8 mouse cellular contexts compared by ENCODE assay signal in genomic region chr2:127363696-127364095, GRCm38 (mm10). TPM values are rescaled to one million over a fixed set of nuclear protein-coding genes. Genes with fewer than 3 reads are reported as not detected.
DNase-seq lines count a peak whose midpoint lies in the region; ATAC-seq and TF ChIP-seq lines count a peak whose summit lies in the region.

No protein-coding gene starts in this region.

- no peak for ATAC-seq in intestine, postnatal 0 days
- no peak for ATAC-seq in liver, postnatal 0 days

- TF ChIP-seq CTCF in intestine, postnatal 0 days (IDR thresholded peaks at IDR 0.05; ENCODE audit: low read depth): no peak
- no peak for TF ChIP-seq CTCF in liver, postnatal 0 days (IDR thresholded peaks at IDR 0.05; ENCODE audit: low read depth)

- no peaks in the 10 kb centered on the region for H3K36me3 ChIP-seq in embryonic facial prominence, embryonic 10.5 days (replicated peaks)
- H3K36me3 ChIP-seq in intestine, postnatal 0 days (ENCODE audit: control insufficient read depth, insufficient read depth): no peaks in the 10 kb centered on the region
- H3K36me3 ChIP-seq in liver, postnatal 0 days (replicated peaks; ENCODE audit: insufficient read depth, low read length): no peaks in the 10 kb centered on the region

- no peaks in the 10 kb centered on the region for H3K9me3 ChIP-seq in embryonic facial prominence, embryonic 10.5 days
- no peaks in the 10 kb centered on the region for H3K9me3 ChIP-seq in intestine, postnatal 0 days (ENCODE audit: control insufficient read depth)
- no peaks in the 10 kb centered on the region for H3K9me3 ChIP-seq in liver, postnatal 0 days (ENCODE audit: low read length)

- H3K9ac ChIP-seq in intestine, postnatal 0 days (ENCODE audit: low read depth, low read length): no peak overlapping the region
- H3K9ac ChIP-seq in liver, postnatal 0 days (replicated peaks): peak overlapping the region; percentile 42

- H3K27me3 ChIP-seq in embryonic facial prominence, embryonic 10.5 days (replicated peaks; ENCODE audit: low read depth, poor library complexity, severe bottlenecking): peaks cover 88% of the 10 kb centered on the region
- H3K27me3 ChIP-seq in intestine, postnatal 0 days (replicated peaks; ENCODE audit: control insufficient read depth, insufficient read depth, low read length): peaks cover 51% of the 10 kb centered on the region
- H3K27me3 ChIP-seq in liver, postnatal 0 days (ENCODE audit: insufficient read depth, low read length): peaks cover 45% of the 10 kb centered on the region

- WGBS in embryonic facial prominence, embryonic 10.5 days: 6% methylated on average over 20 of the region's 20 CpGs
- WGBS in intestine, postnatal 0 days: 5% methylated on average over 20 of the region's 20 CpGs
- 8% methylated on average over 20 of the region's 20 CpGs for WGBS in liver, postnatal 0 days (ENCODE audit: insufficient replicate concordance)

- H3K4me3 ChIP-seq in embryonic facial prominence, embryonic 10.5 days: peak overlapping the region; percentile 56
- H3K4me3 ChIP-seq in intestine, postnatal 0 days (ENCODE audit: low read depth, low read length): peak overlapping the region; percentile 44
- peak overlapping the region; percentile 50 for H3K4me3 ChIP-seq in liver, postnatal 0 days (ENCODE audit: low read depth, low read length)

- H3K4me1 ChIP-seq in embryonic facial prominence, embryonic 10.5 days: peaks cover 15% of the 10 kb centered on the region
- H3K4me1 ChIP-seq in intestine, postnatal 0 days (replicated peaks; ENCODE audit: control insufficient read depth, insufficient read depth, low read length): no peaks in the 10 kb centered on the region
- H3K4me1 ChIP-seq in liver, postnatal 0 days (ENCODE audit: insufficient read depth): peaks cover 14% of the 10 kb centered on the region

- peak; percentile 53 to 56 for DNase-seq in cerebellum, postnatal 14 days
- no peak for DNase-seq in cerebellum, adult 8-10 months
- DNase-seq in embryonic facial prominence, embryonic 10.5 days (ENCODE audit: low spot score): peak; percentile 25
- no peak for DNase-seq in liver, postnatal 0 days
- DNase-seq in embryo, embryonic 10.5 days (ENCODE audit: low spot score): no peak
- no peak for DNase-seq in Muller cell, postnatal 12 days (ENCODE audit: inconsistent ontology term)
- DNase-seq in ovary, postnatal 14 days (ENCODE audit: low spot score): no peak

- H3K27ac ChIP-seq in embryonic facial prominence, embryonic 10.5 days (replicated peaks): no peak overlapping the region
- no peak overlapping the region for H3K27ac ChIP-seq in intestine, postnatal 0 days (ENCODE audit: low read depth, low read length)
- H3K27ac ChIP-seq in liver, postnatal 0 days (ENCODE audit: low read depth): 0 out of 2 replicates have a peak overlapping the region, but pooled peaks have one; percentile 11

- H3K4me2 ChIP-seq in intestine, postnatal 0 days (replicated peaks; ENCODE audit: low read depth): peak overlapping the region; percentile 73
- peak overlapping the region; percentile 82 for H3K4me2 ChIP-seq in liver, postnatal 0 days (ENCODE audit: low read depth, low read length)

- no peak for TF ChIP-seq EP300 in liver, postnatal 0 days (IDR thresholded peaks at IDR 0.05; ENCODE audit: low read depth)

RNA-seq across cellular contexts. Expression of gene Adra2b, which starts 0.7 kb away (rescaled TPM):
- polyA plus RNA-seq in embryonic facial prominence, embryonic 10.5 days (2016; fragmentation: Nextera tagmentation; extraction: Ambion mirVana): 1.9 and 2.2 TPM in 2 replicates
- 1.3 and 1.4 TPM in 2 replicates for polyA plus RNA-seq in intestine, postnatal 0 days (2015; fragmentation: Nextera tagmentation; extraction: Ambion mirVana)
- 4.7 and 4.8 TPM in 2 replicates for polyA plus RNA-seq in liver, postnatal 0 days (2015; fragmentation: Nextera tagmentation; extraction: Ambion mirVana)

RNA-seq across cellular contexts. Expression of gene Astl, which starts 25.3 kb away (rescaled TPM):
- polyA plus RNA-seq in embryonic facial prominence, embryonic 10.5 days (2016; fragmentation: Nextera tagmentation; extraction: Ambion mirVana): 0.09 and 0.15 TPM in 2 replicates
- not detected in 2 replicates for polyA plus RNA-seq in intestine, postnatal 0 days (2015; fragmentation: Nextera tagmentation; extraction: Ambion mirVana)
- not detected in 2 replicates for polyA plus RNA-seq in liver, postnatal 0 days (2015; fragmentation: Nextera tagmentation; extraction: Ambion mirVana)

RNA-seq across cellular contexts. Expression of gene Dusp2, which starts 27.7 kb away (rescaled TPM):
- 3.3 and 3.6 TPM in 2 replicates for polyA plus RNA-seq in embryonic facial prominence, embryonic 10.5 days (2016; fragmentation: Nextera tagmentation; extraction: Ambion mirVana)
- polyA plus RNA-seq in intestine, postnatal 0 days (2015; fragmentation: Nextera tagmentation; extraction: Ambion mirVana): 3.7 and 4.4 TPM in 2 replicates
- polyA plus RNA-seq in liver, postnatal 0 days (2015; fragmentation: Nextera tagmentation; extraction: Ambion mirVana): 5.6 and 5.9 TPM in 2 replicates

Comparison
In these comparisons a context has a peak if more than half of its experiments do, and no peak if none do; other contexts are left out.
1. DNase-seq: peak in cerebellum, postnatal 14 days (2 of 2) and embryonic facial prominence, embryonic 10.5 days (single experiment); none in cerebellum, adult 8-10 months (single experiment), liver, postnatal 0 days (single experiment), embryo, embryonic 10.5 days (single experiment), Muller cell, postnatal 12 days (single experiment) and ovary, postnatal 14 days (single experiment).
2. Peak in every context shown above with its lines, with median percentiles within 50 percentile points of each other: H3K4me3 ChIP-seq.